In genomic region chr4:110549223-110549622, GRCm38 (mm10) we compare ENCODE assay signal across 27 mouse cellular contexts.
A peak's percentile ranks its signal among the peaks of the same experiment; 100 is the strongest.
DNase-seq lines count a peak whose midpoint lies in the region; ATAC-seq and TF ChIP-seq lines count a peak whose summit lies in the region.
"Had no signal": no experiment of that assay in that cellular context is flagged by ENCODE, and none has a peak within 500 bp of the region (broad histone marks: within the 10 kb centered on the region; RNA-seq: fewer than 3 reads in every experiment).

No protein-coding gene starts in this region.

- peak; percentile 3 for DNase-seq in embryonic facial prominence, embryonic 14.5 days (ENCODE audit: low spot score)
- DNase-seq in embryonic facial prominence, embryonic 10.5 days (ENCODE audit: low spot score) = no peak
- peak; percentile 25 for DNase-seq in brain, embryonic 14.5 days (ENCODE audit: low read depth)
- DNase-seq: adrenal gland, postnatal 10 days; adrenal gland, postnatal 36 days; cerebellum, adult 11-12 months; cerebellum, adult 8-10 months; cerebellum, postnatal 10 days; cerebellum, postnatal 36 days; embryo, embryonic 11 days; forebrain, postnatal 0 days; gastrocnemius, adult 2 months; gastrocnemius, postnatal 14 days; heart, adult 18-20 months; heart, postnatal 10 days; heart, postnatal 36 days had no signal

- no peak overlapping the region for H3K4me2 ChIP-seq in embryonic facial prominence, embryonic 14.5 days (ENCODE audit: low read depth, low read length)
- no peak overlapping the region for H3K4me2 ChIP-seq in midbrain, embryonic 15.5 days
- no peak overlapping the region for H3K4me2 ChIP-seq in midbrain, embryonic 13.5 days (replicated peaks)
- H3K4me2 ChIP-seq: embryonic facial prominence, embryonic 15.5 days; heart, embryonic 12.5 days; heart, embryonic 15.5 days; hindbrain, embryonic 14.5 days had no signal

- H3K4me1 ChIP-seq in embryonic facial prominence, embryonic 14.5 days (ENCODE audit: control insufficient read depth, insufficient read depth, low read length) = no peaks in the 10 kb centered on the region
- H3K4me1 ChIP-seq in embryonic facial prominence, embryonic 10.5 days = no peaks in the 10 kb centered on the region
- H3K4me1 ChIP-seq in midbrain, embryonic 15.5 days = no peaks in the 10 kb centered on the region
- no peaks in the 10 kb centered on the region for H3K4me1 ChIP-seq in midbrain, embryonic 13.5 days (replicated peaks)
- H3K4me1 ChIP-seq: embryonic facial prominence, embryonic 15.5 days; heart, embryonic 12.5 days; heart, embryonic 15.5 days; hindbrain, embryonic 10.5 days had no signal

- H3K36me3 ChIP-seq in embryonic facial prominence, embryonic 14.5 days (ENCODE audit: control insufficient read depth, insufficient read depth, low read length) = no peaks in the 10 kb centered on the region
- H3K36me3 ChIP-seq in embryonic facial prominence, embryonic 10.5 days (replicated peaks) = no peaks in the 10 kb centered on the region
- no peaks in the 10 kb centered on the region for H3K36me3 ChIP-seq in midbrain, embryonic 15.5 days (replicated peaks)
- no peaks in the 10 kb centered on the region for H3K36me3 ChIP-seq in midbrain, embryonic 13.5 days
- H3K36me3 ChIP-seq: embryonic facial prominence, embryonic 15.5 days; heart, embryonic 12.5 days; heart, embryonic 15.5 days; hindbrain, embryonic 10.5 days had no signal

- H3K9me3 ChIP-seq in embryonic facial prominence, embryonic 14.5 days (ENCODE audit: control insufficient read depth, low read length) = no peaks in the 10 kb centered on the region
- no peaks in the 10 kb centered on the region for H3K9me3 ChIP-seq in embryonic facial prominence, embryonic 10.5 days
- H3K9me3 ChIP-seq in midbrain, embryonic 15.5 days = no peaks in the 10 kb centered on the region
- H3K9me3 ChIP-seq in midbrain, embryonic 13.5 days = no peaks in the 10 kb centered on the region
- H3K9me3 ChIP-seq: embryonic facial prominence, embryonic 15.5 days; heart, embryonic 12.5 days; heart, embryonic 15.5 days; hindbrain, embryonic 10.5 days had no signal

- ATAC-seq in embryonic facial prominence, embryonic 14.5 days (ENCODE audit: low read depth) = no peak
- ATAC-seq in midbrain, embryonic 15.5 days (replicated peaks) = peak; percentile 60; the same call in 1 of the 2 replicates
- no peak for ATAC-seq in midbrain, embryonic 13.5 days
- ATAC-seq in inflammation-experienced regulatory T-cells, adult 6 months = no peak
- ATAC-seq: forebrain, embryonic 14.5 days; forebrain, postnatal 0 days; intestine, embryonic 16.5 days; Patski had no signal

- H3K4me3 ChIP-seq in embryonic facial prominence, embryonic 14.5 days (ENCODE audit: low read depth, low read length) = no peak overlapping the region
- H3K4me3 ChIP-seq in embryonic facial prominence, embryonic 10.5 days = no peak overlapping the region
- no peak overlapping the region for H3K4me3 ChIP-seq in midbrain, embryonic 15.5 days
- no peak overlapping the region for H3K4me3 ChIP-seq in midbrain, embryonic 13.5 days (replicated peaks)
- H3K4me3 ChIP-seq: embryonic facial prominence, embryonic 15.5 days; gastrocnemius, adult 2 months; heart, embryonic 12.5 days; heart, embryonic 15.5 days; hindbrain, embryonic 10.5 days had no signal

- no peaks in the 10 kb centered on the region for H3K27me3 ChIP-seq in embryonic facial prominence, embryonic 14.5 days (replicated peaks; ENCODE audit: control insufficient read depth, insufficient read depth, low read length)
- H3K27me3 ChIP-seq in embryonic facial prominence, embryonic 10.5 days (replicated peaks; ENCODE audit: low read depth, poor library complexity, severe bottlenecking) = no peaks in the 10 kb centered on the region
- H3K27me3 ChIP-seq in midbrain, embryonic 15.5 days (replicated peaks) = no peaks in the 10 kb centered on the region
- H3K27me3 ChIP-seq in midbrain, embryonic 13.5 days = no peaks in the 10 kb centered on the region
- H3K27me3 ChIP-seq: embryonic facial prominence, embryonic 15.5 days; heart, embryonic 12.5 days; heart, embryonic 15.5 days; Patski had no signal

- no peak for TF ChIP-seq POLR2A in brain, embryonic 14.5 days (IDR thresholded peaks at IDR 0.05; ENCODE audit: borderline replicate concordance, extremely low read depth, insufficient read depth, insufficient read length, poor library complexity, severe bottlenecking)

- no peak for TF ChIP-seq CTCF in brain, embryonic 14.5 days (IDR thresholded peaks at IDR 0.05; ENCODE audit: borderline replicate concordance, extremely low read depth, insufficient read depth, insufficient read length)

- H3K27ac ChIP-seq in embryonic facial prominence, embryonic 14.5 days (replicated peaks; ENCODE audit: low read depth, low read length) = no peak overlapping the region
- H3K27ac ChIP-seq in embryonic facial prominence, embryonic 10.5 days (replicated peaks) = no peak overlapping the region
- no peak overlapping the region for H3K27ac ChIP-seq in midbrain, embryonic 15.5 days
- H3K27ac ChIP-seq in midbrain, embryonic 13.5 days = no peak overlapping the region
- H3K27ac ChIP-seq: embryonic facial prominence, embryonic 15.5 days; gastrocnemius, adult 2 months; heart, embryonic 15.5 days; hindbrain, embryonic 10.5 days; hindbrain, embryonic 14.5 days had no signal

- H3K9ac ChIP-seq in embryonic facial prominence, embryonic 14.5 days (ENCODE audit: low read depth, low read length) = no peak overlapping the region
- no peak overlapping the region for H3K9ac ChIP-seq in midbrain, embryonic 15.5 days
- no peak overlapping the region for H3K9ac ChIP-seq in midbrain, embryonic 13.5 days (replicated peaks)
- H3K9ac ChIP-seq: embryonic facial prominence, embryonic 15.5 days; forebrain, postnatal 0 days; heart, embryonic 12.5 days; heart, embryonic 15.5 days; hindbrain, embryonic 14.5 days had no signal

- 50% methylated on average over 3 of the region's 3 CpGs for WGBS in embryonic facial prominence, embryonic 14.5 days
- WGBS in embryonic facial prominence, embryonic 10.5 days = 70% methylated on average over 3 of the region's 3 CpGs
- 59% methylated on average over 3 of the region's 3 CpGs for WGBS in midbrain, embryonic 15.5 days
- 71% methylated on average over 3 of the region's 3 CpGs for WGBS in midbrain, embryonic 13.5 days
